Mouse (Mus musculus): ENCODE measurements around the gene Nanos1. TPM values are rescaled to one million over a fixed set of nuclear protein-coding genes. Genes with fewer than 3 reads are reported as not detected.
A peak's percentile ranks its signal among the peaks of the same experiment; 100 is the strongest.

The Nanos1 gene
- polyA plus RNA-seq, 1 experiment from 2014 or later, result 2.9 TPM

- no peak for DNase-seq (ENCODE audit: low spot score)
- peaks cover 36% of the 10 kb centered on the region for H3K27me3 ChIP-seq (ENCODE audit: insufficient read depth, poor library complexity, severe bottlenecking)
- no peaks in the 10 kb centered on the region for H3K9me3 ChIP-seq
- H3K4me3 ChIP-seq, result peak overlapping the region; percentile 90
- WGBS, result 8% methylated on average over 25 of the region's 25 CpGs
- H3K36me3 ChIP-seq, result peaks cover 26% of the 10 kb centered on the region
- H3K27ac ChIP-seq, result no peak overlapping the region
- H3K4me1 ChIP-seq (replicated peaks), result peaks cover 26% of the 10 kb centered on the region
These were observed 1.5 kb downstream of the Nanos1 start for GRCm38 (mm10) chr19:60757099-60757785.

GRCm38 (mm10) chr19:60758896-60759835 lies 3.4 kb downstream of the Nanos1 start:
- peaks cover 30% of the 10 kb centered on the region for H3K27me3 ChIP-seq (ENCODE audit: insufficient read depth, poor library complexity, severe bottlenecking)
- 76% methylated on average over 4 of the region's 4 CpGs for WGBS
- H3K4me3 ChIP-seq, result no peak overlapping the region
- no peak for DNase-seq (ENCODE audit: low spot score)
- H3K27ac ChIP-seq, result no peak overlapping the region
- peaks cover 46% of the 10 kb centered on the region for H3K36me3 ChIP-seq
- H3K4me1 ChIP-seq (replicated peaks), result peaks cover 26% of the 10 kb centered on the region
- H3K9me3 ChIP-seq, result no peaks in the 10 kb centered on the region

GRCm38 (mm10) chr19:60773366-60773765 lies 17.6 kb downstream of the Nanos1 start:
- no peaks in the 10 kb centered on the region for H3K27me3 ChIP-seq (ENCODE audit: insufficient read depth, poor library complexity, severe bottlenecking)
- 95% methylated on average over 6 of the region's 6 CpGs for WGBS
- DNase-seq (ENCODE audit: low spot score), result no peak
- H3K9me3 ChIP-seq, result no peaks in the 10 kb centered on the region
- H3K4me3 ChIP-seq, result no peak overlapping the region
- H3K4me1 ChIP-seq (replicated peaks), result no peaks in the 10 kb centered on the region
- no peak overlapping the region for H3K27ac ChIP-seq
- peaks cover 100% of the 10 kb centered on the region for H3K36me3 ChIP-seq

- WGBS, result 95% methylated on average over 3 of the region's 3 CpGs
- Histone ChIP-seq H3K9me3 (no peaks in the 10 kb centered on the region), H3K4me1 (replicated peaks) (peaks cover 9% of the 10 kb centered on the region; the same call in 1 of the 2 replicates), H3K27ac (no peak overlapping the region), H3K4me3 (no peak overlapping the region), H3K27me3 (ENCODE audit: insufficient read depth, poor library complexity, severe bottlenecking) (no peaks in the 10 kb centered on the region), H3K36me3 (peaks cover 65% of the 10 kb centered on the region)
- no peak for DNase-seq (ENCODE audit: low spot score)
These were observed 26.2 kb downstream of the Nanos1 start for GRCm38 (mm10) chr19:60782034-60782433.

DNA sequence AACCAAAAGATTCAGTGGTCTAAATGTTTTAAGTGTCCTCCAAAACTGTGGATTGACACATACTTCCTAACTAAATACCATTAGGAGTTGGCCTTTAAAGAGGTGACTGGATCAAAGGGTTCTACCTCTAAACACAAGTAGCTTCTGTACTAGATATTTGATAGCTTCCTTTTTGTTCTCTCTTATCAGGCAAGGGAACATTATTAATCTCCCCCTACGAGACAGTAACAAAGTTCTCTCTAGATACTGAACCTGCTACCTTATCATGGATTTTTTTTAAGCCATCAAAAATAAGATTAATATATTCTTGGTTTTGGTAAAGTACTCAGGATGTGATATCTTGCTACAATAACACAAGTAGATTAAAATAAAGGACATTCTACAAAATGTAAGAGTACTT lies 28.9 kb downstream of the Nanos1 start:
- no peak for DNase-seq (ENCODE audit: low spot score)
- no peak overlapping the region for H3K4me3 ChIP-seq
- peaks cover 38% of the 10 kb centered on the region for H3K36me3 ChIP-seq
- no peak overlapping the region for H3K27ac ChIP-seq
- peaks cover 24% of the 10 kb centered on the region for H3K4me1 ChIP-seq (replicated peaks)
- 78% methylated on average over 1 of the region's 1 CpGs for WGBS
- no peaks in the 10 kb centered on the region for H3K27me3 ChIP-seq (ENCODE audit: insufficient read depth, poor library complexity, severe bottlenecking)
- H3K9me3 ChIP-seq, result no peaks in the 10 kb centered on the region

GRCm38 (mm10) chr19:60787465-60788150 lies 31.8 kb downstream of the Nanos1 start:
- Histone ChIP-seq H3K9me3 (no peaks in the 10 kb centered on the region), H3K4me3 (peak overlapping the region; percentile 98), H3K27me3 (ENCODE audit: insufficient read depth, poor library complexity, severe bottlenecking) (no peaks in the 10 kb centered on the region), H3K36me3 (0 out of 2 replicates have a peak, but pooled peaks cover 12% of the 10 kb centered on the region), H3K27ac (no peak overlapping the region), H3K4me1 (replicated peaks) (peaks cover 24% of the 10 kb centered on the region)
- WGBS, result 73% methylated on average over 2 of the region's 2 CpGs
- DNase-seq (ENCODE audit: low spot score), result no peak

- H3K4me3 ChIP-seq, result peak overlapping the region; percentile 98
- H3K36me3 ChIP-seq, result 0 out of 2 replicates have a peak, but pooled peaks cover 9% of the 10 kb centered on the region
- no peaks in the 10 kb centered on the region for H3K27me3 ChIP-seq (ENCODE audit: insufficient read depth, poor library complexity, severe bottlenecking)
- peaks cover 24% of the 10 kb centered on the region for H3K4me1 ChIP-seq (replicated peaks)
- no peak overlapping the region for H3K27ac ChIP-seq
- WGBS, result 55% methylated on average over 6 of the region's 6 CpGs
- H3K9me3 ChIP-seq, result no peaks in the 10 kb centered on the region
- DNase-seq (ENCODE audit: low spot score), result no peak
These were observed 32.6 kb downstream of the Nanos1 start for GRCm38 (mm10) chr19:60788214-60788960.

GRCm38 (mm10) chr19:60789452-60789851 lies 33.7 kb downstream of the Nanos1 start:
- WGBS, result 3% methylated on average over 7 of the region's 7 CpGs
- peak overlapping the region; percentile 99 for H3K27ac ChIP-seq
- peaks cover 24% of the 10 kb centered on the region for H3K4me1 ChIP-seq (replicated peaks)

DNA sequence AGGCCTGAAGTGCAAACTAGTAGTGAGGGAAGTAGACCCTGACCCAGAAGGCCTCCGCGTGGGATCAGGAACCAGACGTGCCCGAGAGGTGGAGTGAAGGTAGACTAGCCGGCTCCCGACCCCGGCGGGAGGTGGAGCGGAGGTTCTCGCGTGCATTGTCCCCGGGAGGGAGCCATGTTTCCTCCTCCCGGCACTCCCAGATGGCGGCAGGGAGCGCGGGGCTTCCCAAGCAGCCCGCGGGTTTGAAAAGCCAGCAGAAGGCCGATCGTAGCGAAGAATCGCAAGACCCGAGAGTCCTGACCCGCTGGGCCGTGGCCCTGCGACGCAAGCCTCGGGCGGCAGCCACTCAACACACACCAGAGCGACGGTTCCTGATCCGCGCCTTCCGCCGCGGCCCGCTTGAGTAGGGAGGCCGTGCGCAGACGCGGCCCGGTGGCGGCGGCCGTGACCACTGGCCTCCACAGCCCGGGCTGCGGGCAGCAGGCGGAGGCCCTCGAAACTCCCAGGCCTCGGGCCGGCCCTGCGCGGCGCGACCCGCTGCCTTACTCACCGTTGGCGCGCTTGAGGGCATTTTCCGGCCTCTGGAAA lies 34.2 kb downstream of the Nanos1 start:
- WGBS, result under 1% methylated on average over 60 of the region's 60 CpGs
- no peaks in the 10 kb centered on the region for H3K36me3 ChIP-seq
- H3K4me1 ChIP-seq (replicated peaks), result peaks cover 24% of the 10 kb centered on the region
- peak overlapping the region; percentile 98 for H3K4me3 ChIP-seq
- no peaks in the 10 kb centered on the region for H3K9me3 ChIP-seq
- DNase-seq (ENCODE audit: low spot score), result peak; percentile 67
- no peaks in the 10 kb centered on the region for H3K27me3 ChIP-seq (ENCODE audit: insufficient read depth, poor library complexity, severe bottlenecking)
- H3K27ac ChIP-seq, result peak overlapping the region; percentile 99

More at GRCm38 (mm10) chr19:60789452-60789851, 33.7 kb downstream of the Nanos1 start:
- DNase-seq (ENCODE audit: low spot score), result no peak
- Histone ChIP-seq H3K4me3 (peak overlapping the region; percentile 98), H3K9me3 (no peaks in the 10 kb centered on the region), H3K27me3 (ENCODE audit: insufficient read depth, poor library complexity, severe bottlenecking) (no peaks in the 10 kb centered on the region), H3K36me3 (0 out of 2 replicates have a peak, but pooled peaks cover 2% of the 10 kb centered on the region)

DNA sequence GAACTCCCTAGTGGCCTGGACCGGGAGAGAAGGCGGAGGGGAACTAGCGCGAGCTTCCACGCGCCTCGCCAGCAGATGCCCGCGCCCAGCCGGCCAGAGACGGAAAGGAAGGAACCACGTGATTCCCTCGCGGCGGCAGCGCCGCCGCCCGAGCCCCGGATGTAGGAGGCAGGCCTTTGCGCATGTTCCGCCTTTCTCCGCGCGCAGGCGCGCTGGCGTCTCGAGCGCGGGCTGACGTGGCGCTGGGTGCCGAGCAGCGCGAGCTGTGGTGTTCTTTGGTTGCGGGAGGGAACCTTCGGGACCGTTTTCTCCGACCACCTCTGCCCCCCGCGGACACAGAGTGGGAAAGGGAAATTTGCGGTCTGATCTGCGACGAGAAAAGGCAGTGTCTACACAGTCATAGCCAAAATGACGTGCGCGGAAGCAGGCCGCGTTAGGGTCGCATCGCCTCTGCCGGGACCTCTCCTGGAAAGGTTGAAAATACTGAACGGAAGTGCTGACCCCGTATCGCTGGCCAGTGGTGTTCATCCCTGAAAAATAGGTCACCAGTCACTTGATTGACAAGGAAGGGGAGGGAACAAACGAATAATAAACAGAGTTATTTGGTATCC lies 34.9 kb downstream of the Nanos1 start, which contains the start of gene Eif3a:
Gene Eif3a, minus strand, starts transcription at position 108 of the 611 bp plus-strand sequence.
- Histone ChIP-seq H3K9me3 (no peaks in the 10 kb centered on the region), H3K4me3 (peak within 1 kb of the TSS; percentile 98), H3K36me3 (no peaks in the 10 kb centered on the region), H3K27ac (peak within 1 kb of the TSS; percentile 99), H3K27me3 (ENCODE audit: insufficient read depth, poor library complexity, severe bottlenecking) (no peaks in the 10 kb centered on the region), H3K4me1 (replicated peaks) (peaks cover 24% of the 10 kb centered on the region)
- under 1% methylated on average over 57 of the region's 57 CpGs for WGBS
- peak; percentile 95 for DNase-seq (ENCODE audit: low spot score)

DNA sequence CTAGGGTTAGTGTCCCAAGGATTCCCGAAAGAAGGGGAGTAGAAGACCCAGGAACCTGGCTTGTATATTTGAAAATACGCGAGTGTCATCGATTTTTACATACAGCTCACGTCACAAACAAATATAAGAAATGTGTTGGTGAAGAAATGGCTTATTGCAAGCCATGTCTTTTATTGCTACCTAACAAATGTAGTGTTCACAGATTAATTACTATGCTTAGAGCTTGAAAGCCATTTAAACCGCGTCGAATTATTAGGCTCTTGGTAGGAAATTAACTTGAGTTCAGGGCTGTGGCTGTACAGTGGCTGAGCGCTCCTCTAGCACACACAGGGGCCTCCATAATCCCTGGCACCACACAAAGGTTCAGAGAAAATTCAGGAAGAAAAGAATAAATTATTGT lies 35.4 kb downstream of the Nanos1 start:
- Histone ChIP-seq H3K9me3 (no peaks in the 10 kb centered on the region), H3K36me3 (no peaks in the 10 kb centered on the region), H3K27me3 (ENCODE audit: insufficient read depth, poor library complexity, severe bottlenecking) (no peaks in the 10 kb centered on the region), H3K27ac (peak overlapping the region; percentile 99), H3K4me1 (replicated peaks) (peaks cover 23% of the 10 kb centered on the region), H3K4me3 (peak overlapping the region; percentile 98)
- DNase-seq (ENCODE audit: low spot score), result no peak
- 17% methylated on average over 9 of the region's 9 CpGs for WGBS
